Mouse (Mus musculus): ENCODE data around the gene Exoc4. TPM values are rescaled to one million over a fixed set of nuclear protein-coding genes. Genes with fewer than 3 reads are reported as not detected.

Gene Exoc4
- polyA plus RNA-seq, 1 experiment, result 3.3 TPM

DNA sequence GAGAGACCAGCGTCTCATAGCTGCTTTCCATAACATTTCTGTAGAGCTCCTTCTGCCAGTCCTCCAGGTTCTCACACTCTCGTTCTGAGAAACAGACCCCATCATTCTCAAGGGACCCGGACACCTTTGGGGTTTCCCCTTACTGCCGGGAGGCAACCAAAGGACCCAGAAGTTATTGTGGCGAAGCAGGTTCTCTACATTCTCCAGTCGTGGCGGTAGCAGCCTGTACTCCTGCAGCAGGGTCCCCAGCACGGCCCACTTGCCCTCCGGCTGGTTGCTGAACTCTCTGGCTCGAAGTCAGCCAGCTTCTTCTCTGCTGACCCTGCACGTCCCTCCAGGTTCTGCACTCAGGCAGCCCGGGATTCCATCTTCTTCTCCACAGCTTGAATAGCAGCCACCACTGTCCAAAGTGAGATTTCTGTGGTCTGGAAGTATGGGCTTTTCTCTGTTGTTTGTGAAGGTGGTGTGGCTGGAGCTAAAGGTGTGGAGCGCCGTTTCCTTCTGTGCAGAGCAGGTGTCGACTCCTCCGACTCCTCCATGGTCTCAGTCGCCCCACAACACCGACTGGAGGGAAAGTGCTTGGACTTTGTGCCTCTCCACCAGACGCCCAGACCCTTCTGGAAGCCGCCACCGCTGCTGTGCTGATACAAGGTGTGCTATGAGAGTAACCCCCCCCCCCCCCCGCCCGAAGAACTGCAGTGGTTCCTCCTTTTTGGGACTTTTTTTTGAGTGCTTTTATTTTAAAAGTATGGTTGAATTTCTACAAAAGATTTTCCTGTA lies 1.1 kb upstream of the Exoc4 start:
- TF ChIP-seq CTCF (IDR thresholded peaks at IDR 0.05; ENCODE audit: extremely low read depth, insufficient read length, insufficient replicate concordance, low read depth, low read length) (no peak), POLR2A (IDR thresholded peaks at IDR 0.05; ENCODE audit: low read depth, low read length) (no peak)
- no peak overlapping the region for H3K27ac ChIP-seq (ENCODE audit: insufficient read depth, low read depth, low read length)
- no peaks in the 10 kb centered on the region for H3K4me1 ChIP-seq (ENCODE audit: control insufficient read depth, insufficient read depth, insufficient read length, low read length)
- H3K4me3 ChIP-seq (ENCODE audit: low read depth, low read length), result no peak overlapping the region
- no peaks in the 10 kb centered on the region for H3K36me3 ChIP-seq (ENCODE audit: control insufficient read depth, insufficient read depth, low read length)
- no peaks in the 10 kb centered on the region for H3K27me3 ChIP-seq (ENCODE audit: control insufficient read depth, insufficient read depth, low read length)
- WGBS, result 87% methylated on average over 23 of the region's 23 CpGs

DNA sequence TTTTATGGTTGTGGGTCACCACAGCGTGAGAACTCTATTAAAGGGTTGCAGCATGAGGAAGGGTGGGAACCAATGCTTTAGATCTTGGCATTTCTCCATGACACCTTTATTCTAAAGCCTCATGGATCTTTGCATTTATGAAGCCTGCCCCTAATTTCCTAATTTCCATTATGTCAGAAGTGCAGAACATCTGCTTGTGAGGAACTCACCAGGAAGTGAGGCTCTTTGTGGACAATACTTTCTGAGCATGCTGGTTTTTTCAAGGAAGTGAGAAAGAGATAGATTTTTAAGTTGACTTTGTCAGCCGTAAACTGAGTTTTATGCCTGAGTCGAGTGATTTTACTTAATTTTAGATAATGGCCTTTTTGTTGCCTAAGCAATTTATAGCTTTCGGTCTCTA lies 7.8 kb downstream of the Exoc4 start:
- Histone ChIP-seq H3K4me1 (ENCODE audit: control insufficient read depth, insufficient read depth, insufficient read length, low read length) (no peaks in the 10 kb centered on the region), H3K4me3 (ENCODE audit: low read depth, low read length) (no peak overlapping the region), H3K36me3 (ENCODE audit: control insufficient read depth, insufficient read depth, low read length) (no peaks in the 10 kb centered on the region), H3K27ac (ENCODE audit: insufficient read depth, low read depth, low read length) (no peak overlapping the region), H3K27me3 (ENCODE audit: control insufficient read depth, insufficient read depth, low read length) (no peaks in the 10 kb centered on the region)
- TF ChIP-seq CTCF (IDR thresholded peaks at IDR 0.05; ENCODE audit: extremely low read depth, insufficient read length, insufficient replicate concordance, low read depth, low read length) (no peak), POLR2A (IDR thresholded peaks at IDR 0.05; ENCODE audit: low read depth, low read length) (no peak)
- 57% methylated on average over 4 of the region's 4 CpGs for WGBS

GRCm38 (mm10) chr6:33257076-33257789 lies 8.3 kb downstream of the Exoc4 start:
- H3K36me3 ChIP-seq (ENCODE audit: control insufficient read depth, insufficient read depth, low read length), result no peaks in the 10 kb centered on the region
- WGBS, result 73% methylated on average over 5 of the region's 5 CpGs
- no peak overlapping the region for H3K27ac ChIP-seq (ENCODE audit: insufficient read depth, low read depth, low read length)
- no peak overlapping the region for H3K4me3 ChIP-seq (ENCODE audit: low read depth, low read length)
- H3K4me1 ChIP-seq (ENCODE audit: control insufficient read depth, insufficient read depth, insufficient read length, low read length), result no peaks in the 10 kb centered on the region
- no peaks in the 10 kb centered on the region for H3K27me3 ChIP-seq (ENCODE audit: control insufficient read depth, insufficient read depth, low read length)
- TF ChIP-seq POLR2A (IDR thresholded peaks at IDR 0.05; ENCODE audit: low read depth, low read length), result no peak

DNA sequence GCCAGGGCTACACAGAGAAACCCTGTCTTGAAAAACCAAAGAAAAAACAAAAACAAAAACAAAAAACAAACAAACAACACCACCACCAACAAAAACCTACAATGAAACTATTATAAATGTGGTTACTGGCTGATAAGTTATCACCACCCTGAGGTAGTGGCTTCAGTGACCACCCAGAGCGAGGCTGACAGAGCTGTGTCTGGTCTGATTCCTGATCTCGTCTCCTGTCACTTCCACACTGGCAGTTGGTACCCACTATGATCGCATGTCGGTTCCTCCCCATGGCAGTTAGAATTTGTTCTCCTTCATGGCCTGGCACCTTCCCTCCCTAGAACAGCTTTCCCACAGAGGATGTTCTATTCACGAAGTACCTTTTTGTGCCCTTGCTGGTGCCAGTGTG lies 11.0 kb downstream of the Exoc4 start:
- Histone ChIP-seq H3K36me3 (ENCODE audit: control insufficient read depth, insufficient read depth, low read length) (no peaks in the 10 kb centered on the region), H3K4me1 (ENCODE audit: control insufficient read depth, insufficient read depth, insufficient read length, low read length) (no peaks in the 10 kb centered on the region), H3K4me3 (ENCODE audit: low read depth, low read length) (no peak overlapping the region), H3K27me3 (ENCODE audit: control insufficient read depth, insufficient read depth, low read length) (no peaks in the 10 kb centered on the region), H3K27ac (ENCODE audit: insufficient read depth, low read depth, low read length) (no peak overlapping the region)
- 93% methylated on average over 5 of the region's 5 CpGs for WGBS
- no peak for TF ChIP-seq POLR2A (IDR thresholded peaks at IDR 0.05; ENCODE audit: low read depth, low read length)
- no peak for TF ChIP-seq CTCF (IDR thresholded peaks at IDR 0.05; ENCODE audit: extremely low read depth, insufficient read length, insufficient replicate concordance, low read depth, low read length)

- Histone ChIP-seq H3K4me1 (ENCODE audit: control insufficient read depth, insufficient read depth, insufficient read length, low read length) (no peaks in the 10 kb centered on the region), H3K4me3 (ENCODE audit: low read depth, low read length) (no peak overlapping the region), H3K27me3 (ENCODE audit: control insufficient read depth, insufficient read depth, low read length) (no peaks in the 10 kb centered on the region), H3K36me3 (ENCODE audit: control insufficient read depth, insufficient read depth, low read length) (peaks cover 6% of the 10 kb centered on the region), H3K27ac (ENCODE audit: insufficient read depth, low read depth, low read length) (no peak overlapping the region)
- TF ChIP-seq CTCF (IDR thresholded peaks at IDR 0.05; ENCODE audit: extremely low read depth, insufficient read length, insufficient replicate concordance, low read depth, low read length), result no peak
- no peak for TF ChIP-seq POLR2A (IDR thresholded peaks at IDR 0.05; ENCODE audit: low read depth, low read length)
- whole genome bisulfite sequencing, result 92% methylated on average over 3 of the region's 3 CpGs
These were observed 12.7 kb downstream of the Exoc4 start for GRCm38 (mm10) chr6:33261606-33262005.

DNA sequence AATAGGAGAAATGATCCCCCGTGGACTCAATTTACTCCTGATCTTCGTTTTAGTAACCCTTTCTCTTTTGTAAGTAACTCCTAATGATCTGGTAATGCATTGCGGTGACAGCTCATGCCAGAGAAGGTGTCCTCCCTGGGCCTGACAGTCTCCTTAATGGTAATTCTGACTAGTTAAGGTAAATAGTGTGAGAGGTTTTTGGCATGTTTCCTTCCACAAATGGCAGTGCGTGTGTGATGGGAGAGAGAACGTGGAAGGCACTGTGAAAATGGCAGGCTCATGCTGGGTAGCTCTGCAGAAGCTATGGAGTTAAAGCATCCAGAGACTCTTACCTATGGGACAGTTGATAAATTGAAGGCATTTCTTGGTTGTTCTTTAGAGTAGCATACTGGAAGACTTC lies 15.1 kb downstream of the Exoc4 start:
- H3K27me3 ChIP-seq (ENCODE audit: control insufficient read depth, insufficient read depth, low read length), result no peaks in the 10 kb centered on the region
- WGBS, result 80% methylated on average over 5 of the region's 5 CpGs
- H3K27ac ChIP-seq (ENCODE audit: insufficient read depth, low read depth, low read length), result no peak overlapping the region
- H3K4me1 ChIP-seq (ENCODE audit: control insufficient read depth, insufficient read depth, insufficient read length, low read length), result no peaks in the 10 kb centered on the region
- TF ChIP-seq POLR2A (IDR thresholded peaks at IDR 0.05; ENCODE audit: low read depth, low read length) (no peak), CTCF (IDR thresholded peaks at IDR 0.05; ENCODE audit: extremely low read depth, insufficient read length, insufficient replicate concordance, low read depth, low read length) (no peak)
- H3K36me3 ChIP-seq (ENCODE audit: control insufficient read depth, insufficient read depth, low read length), result peaks cover 15% of the 10 kb centered on the region
- H3K4me3 ChIP-seq (ENCODE audit: low read depth, low read length), result no peak overlapping the region

- TF ChIP-seq CTCF (IDR thresholded peaks at IDR 0.05; ENCODE audit: extremely low read depth, insufficient read length, insufficient replicate concordance, low read depth, low read length), result no peak
- no peak for TF ChIP-seq POLR2A (IDR thresholded peaks at IDR 0.05; ENCODE audit: low read depth, low read length)
- 92% methylated on average over 2 of the region's 2 CpGs for WGBS
- H3K27me3 ChIP-seq (ENCODE audit: control insufficient read depth, insufficient read depth, low read length), result no peaks in the 10 kb centered on the region
These were observed 15.5 kb downstream of the Exoc4 start for GRCm38 (mm10) chr6:33264388-33264787.

More at GRCm38 (mm10) chr6:33264388-33264787, 15.5 kb downstream of the Exoc4 start:
- Histone ChIP-seq H3K4me3 (ENCODE audit: low read depth, low read length) (no peak overlapping the region), H3K4me1 (ENCODE audit: control insufficient read depth, insufficient read depth, insufficient read length, low read length) (no peaks in the 10 kb centered on the region), H3K36me3 (ENCODE audit: control insufficient read depth, insufficient read depth, low read length) (peaks cover 15% of the 10 kb centered on the region), H3K27ac (ENCODE audit: insufficient read depth, low read depth, low read length) (no peak overlapping the region)

Data from small intestine, adult 2 months (tissue).